Mouse (Mus musculus): Measurements from ENCODE around the gene Cox17. TPM values are rescaled to one million over a fixed set of nuclear protein-coding genes. Genes with fewer than 3 reads are reported as not detected.
A peak's percentile ranks its signal among the peaks of the same experiment; 100 is the strongest.

Cox17 gene
- polyA plus RNA-seq, 1 experiment from 2014 or later = 128 TPM

DNA sequence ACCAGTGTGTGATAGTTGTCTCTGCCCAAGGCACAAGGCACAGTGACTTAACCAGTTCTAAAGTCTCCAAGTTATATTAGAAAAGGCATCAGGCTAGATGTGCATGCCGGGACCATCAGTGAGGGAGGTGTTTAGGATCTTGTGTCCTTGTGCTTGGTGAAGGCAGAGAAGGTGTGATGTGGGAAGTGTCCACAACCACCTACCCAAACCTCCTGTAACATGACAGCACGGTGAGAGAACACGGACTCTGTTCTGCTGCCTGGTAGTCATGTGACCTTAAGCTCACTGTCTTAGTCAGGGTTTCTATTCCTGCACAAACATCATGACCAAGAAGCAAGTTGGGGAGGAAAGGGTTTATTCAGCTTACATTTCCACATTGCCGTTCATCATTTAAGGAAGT, 19.4 kb downstream of the Cox17 start:
- Histone ChIP-seq H3K4me3 (no peak overlapping the region), H3K27me3 (replicated peaks; ENCODE audit: low read depth, poor library complexity, severe bottlenecking) (no peaks in the 10 kb centered on the region), H3K27ac (replicated peaks) (no peak overlapping the region), H3K4me1 (peaks cover 34% of the 10 kb centered on the region), H3K9me3 (no peaks in the 10 kb centered on the region), H3K36me3 (replicated peaks) (no peaks in the 10 kb centered on the region)
- 94% methylated on average over 4 of the region's 4 CpGs for WGBS
- DNase-seq (ENCODE audit: low spot score) = no peak

DNA sequence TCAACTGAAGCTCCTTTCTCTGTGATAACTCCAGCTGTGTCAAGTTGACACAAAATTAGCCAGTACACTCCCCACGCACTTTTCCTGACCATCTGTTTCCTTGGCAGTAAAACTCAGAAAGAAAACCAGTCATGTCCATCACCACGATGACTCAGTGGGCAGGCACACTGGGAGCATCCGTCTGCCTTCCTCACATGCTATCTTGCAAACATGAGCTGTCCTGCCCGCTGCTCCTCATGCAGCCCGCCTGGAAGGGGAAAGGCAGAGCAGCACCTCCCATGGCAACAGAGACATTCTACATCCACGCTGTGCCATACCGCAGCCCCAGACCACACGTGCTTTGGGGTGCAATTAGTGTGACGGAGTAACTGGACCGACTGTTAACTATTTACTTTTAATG, 21.5 kb downstream of the Cox17 start:
- Histone ChIP-seq H3K4me1 (peaks cover 18% of the 10 kb centered on the region), H3K27me3 (replicated peaks; ENCODE audit: low read depth, poor library complexity, severe bottlenecking) (no peaks in the 10 kb centered on the region), H3K36me3 (replicated peaks) (no peaks in the 10 kb centered on the region), H3K4me3 (no peak overlapping the region), H3K9me3 (no peaks in the 10 kb centered on the region), H3K27ac (replicated peaks) (no peak overlapping the region)
- no peak for DNase-seq (ENCODE audit: low spot score)
- WGBS = 76% methylated on average over 10 of the region's 10 CpGs

DNA sequence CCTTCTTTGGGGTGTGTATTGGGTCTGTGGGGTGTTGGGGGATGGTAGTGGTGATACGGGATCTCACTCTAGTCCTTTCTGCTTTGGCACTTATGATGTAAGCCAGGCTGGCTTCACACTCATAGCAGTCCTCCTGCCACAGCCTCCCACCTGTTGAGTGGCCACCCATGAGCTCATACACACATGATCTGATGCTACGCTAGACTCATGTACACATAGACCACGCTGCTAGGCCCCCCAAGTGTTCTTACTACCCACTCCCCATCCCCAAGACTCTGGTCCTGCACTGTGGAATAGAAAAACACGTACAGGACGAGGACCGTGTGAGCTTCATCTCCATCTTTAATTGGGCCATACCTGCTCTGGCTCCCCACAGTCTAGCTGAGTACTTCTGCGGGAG, 22.2 kb downstream of the Cox17 start:
- 89% methylated on average over 7 of the region's 7 CpGs for WGBS
- H3K4me1 ChIP-seq = peaks cover 18% of the 10 kb centered on the region
- H3K27me3 ChIP-seq (replicated peaks; ENCODE audit: low read depth, poor library complexity, severe bottlenecking) = no peaks in the 10 kb centered on the region
- no peaks in the 10 kb centered on the region for H3K9me3 ChIP-seq
- H3K36me3 ChIP-seq (replicated peaks) = no peaks in the 10 kb centered on the region
- H3K4me3 ChIP-seq = no peak overlapping the region
- DNase-seq (ENCODE audit: low spot score) = no peak
- H3K27ac ChIP-seq (replicated peaks) = no peak overlapping the region

DNA sequence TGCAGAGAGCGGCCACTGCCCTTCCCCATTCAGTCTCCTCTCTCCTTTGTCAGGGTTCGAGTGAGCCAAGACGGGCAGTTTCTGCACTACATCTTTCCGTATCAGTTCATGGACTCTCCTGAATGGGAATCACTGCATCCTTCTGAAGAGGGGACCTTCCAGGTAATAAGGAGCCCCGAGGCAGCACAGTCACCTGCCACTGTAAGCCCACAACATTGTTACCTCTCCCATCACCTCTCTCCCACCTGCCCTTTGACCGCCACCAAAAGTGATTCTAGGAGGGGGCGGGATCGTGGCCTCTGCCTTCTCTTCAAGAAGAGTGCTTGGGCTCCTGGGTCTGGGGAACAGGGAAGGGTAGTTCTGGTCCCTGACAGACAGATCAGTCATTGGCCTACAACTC, 22.6 kb downstream of the Cox17 start:
- H3K27ac ChIP-seq (replicated peaks) = no peak overlapping the region
- H3K4me1 ChIP-seq = peaks cover 18% of the 10 kb centered on the region
- no peak for DNase-seq (ENCODE audit: low spot score)
- no peaks in the 10 kb centered on the region for H3K9me3 ChIP-seq
- H3K36me3 ChIP-seq (replicated peaks) = no peaks in the 10 kb centered on the region
- H3K27me3 ChIP-seq (replicated peaks; ENCODE audit: low read depth, poor library complexity, severe bottlenecking) = no peaks in the 10 kb centered on the region
- no peak overlapping the region for H3K4me3 ChIP-seq
- WGBS = 91% methylated on average over 8 of the region's 8 CpGs

DNA sequence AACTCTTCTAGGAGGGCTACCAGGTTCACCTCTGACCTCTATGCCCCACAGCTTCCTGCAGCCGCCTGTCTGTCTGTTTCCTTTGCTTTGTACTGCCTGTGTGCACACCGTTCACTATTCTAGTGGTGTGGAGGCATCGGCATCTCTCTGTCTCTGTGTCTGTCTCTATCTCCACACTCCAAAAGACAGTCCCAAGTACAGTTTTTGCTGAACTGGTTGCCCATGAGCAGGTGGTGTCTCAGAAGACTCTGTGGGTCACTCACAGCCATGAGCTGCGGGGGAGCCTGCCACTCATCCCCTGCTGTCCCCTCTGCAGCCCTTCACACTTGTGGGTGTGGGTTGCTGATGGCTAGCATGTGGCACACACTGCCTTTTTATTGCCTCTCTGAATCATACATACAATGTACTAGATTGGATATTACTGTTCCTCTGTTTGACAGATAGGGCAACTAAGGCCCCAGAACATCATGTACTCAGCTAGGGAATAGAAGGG, 23.2 kb downstream of the Cox17 start:
- H3K27ac ChIP-seq (replicated peaks) = 0 out of 2 replicates have a peak overlapping the region, but pooled peaks have one; percentile 35
- H3K4me3 ChIP-seq = no peak overlapping the region
- DNase-seq (ENCODE audit: low spot score) = no peak
- 76% methylated on average over 4 of the region's 4 CpGs for WGBS
- no peaks in the 10 kb centered on the region for H3K9me3 ChIP-seq
- H3K27me3 ChIP-seq (replicated peaks; ENCODE audit: low read depth, poor library complexity, severe bottlenecking) = no peaks in the 10 kb centered on the region
- no peaks in the 10 kb centered on the region for H3K36me3 ChIP-seq (replicated peaks)
- peaks cover 20% of the 10 kb centered on the region for H3K4me1 ChIP-seq

DNA sequence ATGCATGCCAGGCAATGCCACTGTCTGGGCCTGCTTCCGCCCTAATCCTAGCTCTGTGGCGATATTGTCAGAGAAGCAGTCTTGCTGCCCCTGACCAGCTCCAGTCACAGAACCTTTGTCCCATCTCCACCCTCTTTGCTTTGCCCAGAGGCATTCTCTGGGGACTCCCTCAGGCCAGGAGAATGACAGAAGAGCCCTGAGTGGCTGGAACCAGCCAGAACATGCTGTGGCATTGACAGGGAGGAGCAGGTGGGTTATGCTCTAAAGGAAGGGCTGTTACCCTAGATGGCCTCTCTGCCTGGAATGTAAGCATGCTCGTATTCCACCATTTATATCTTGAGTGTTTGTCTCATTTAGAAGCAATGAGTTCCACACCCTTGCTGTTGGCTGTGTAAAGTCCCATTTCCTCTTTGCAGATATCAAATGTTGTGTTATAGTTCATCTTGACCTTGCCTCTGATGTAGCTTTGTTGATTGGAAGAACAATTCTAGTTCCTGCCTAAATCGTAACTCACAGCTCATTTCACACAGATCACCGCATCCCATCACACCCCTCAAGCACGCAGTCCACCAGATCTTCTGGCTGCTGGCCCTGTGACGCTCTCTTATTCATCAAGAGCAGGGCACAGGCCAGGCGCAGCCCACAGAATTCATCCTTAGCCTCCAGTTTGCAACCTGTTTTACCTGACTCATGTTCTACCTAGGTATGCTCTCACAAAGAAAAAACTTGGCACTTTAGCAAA, 24.0 kb downstream of the Cox17 start:
- H3K27ac ChIP-seq (replicated peaks) = peak overlapping the region; percentile 35
- no peaks in the 10 kb centered on the region for H3K27me3 ChIP-seq (replicated peaks; ENCODE audit: low read depth, poor library complexity, severe bottlenecking)

DNA sequence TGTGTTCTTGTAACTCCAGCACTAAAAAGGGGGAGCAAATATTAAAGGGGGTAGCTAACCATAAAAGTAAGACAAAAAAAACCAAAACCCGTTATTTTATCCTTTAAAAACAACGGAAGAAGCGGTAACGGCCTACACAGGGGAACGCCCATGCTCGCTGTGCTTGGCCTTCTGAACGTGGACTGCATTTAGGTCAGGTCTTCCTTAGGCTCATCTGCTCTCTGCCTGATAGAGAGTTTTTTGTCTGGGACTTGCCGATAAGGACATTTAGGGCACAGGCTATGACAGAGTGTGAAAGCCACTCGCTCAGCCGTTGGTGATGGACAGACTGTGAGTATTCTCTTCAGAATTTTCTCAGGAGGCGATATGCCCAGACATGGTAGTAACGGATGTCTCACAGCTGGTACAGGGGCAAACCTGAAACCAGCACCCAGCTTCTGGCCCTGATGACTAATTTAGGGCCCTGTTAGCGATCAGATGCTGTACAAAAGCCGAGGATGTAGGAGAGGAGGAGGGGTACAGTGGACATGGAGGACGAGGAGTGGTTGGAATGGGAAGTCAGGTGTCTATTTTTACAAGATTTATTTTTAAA, 25.0 kb downstream of the Cox17 start:
- Histone ChIP-seq H3K4me3 (no peak overlapping the region), H3K27ac (replicated peaks) (no peak overlapping the region), H3K36me3 (replicated peaks) (no peaks in the 10 kb centered on the region), H3K27me3 (replicated peaks; ENCODE audit: low read depth, poor library complexity, severe bottlenecking) (no peaks in the 10 kb centered on the region), H3K4me1 (peaks cover 30% of the 10 kb centered on the region), H3K9me3 (no peaks in the 10 kb centered on the region)
- WGBS = 89% methylated on average over 15 of the region's 15 CpGs
- no peak for DNase-seq (ENCODE audit: low spot score)

More for the DNA sequence above, 24.0 kb downstream of the Cox17 start:
- DNase-seq (ENCODE audit: low spot score) = no peak
- H3K9me3 ChIP-seq = no peaks in the 10 kb centered on the region
- H3K4me3 ChIP-seq = no peak overlapping the region
- 85% methylated on average over 8 of the region's 8 CpGs for WGBS
- peaks cover 20% of the 10 kb centered on the region for H3K4me1 ChIP-seq
- no peaks in the 10 kb centered on the region for H3K36me3 ChIP-seq (replicated peaks)

DNA sequence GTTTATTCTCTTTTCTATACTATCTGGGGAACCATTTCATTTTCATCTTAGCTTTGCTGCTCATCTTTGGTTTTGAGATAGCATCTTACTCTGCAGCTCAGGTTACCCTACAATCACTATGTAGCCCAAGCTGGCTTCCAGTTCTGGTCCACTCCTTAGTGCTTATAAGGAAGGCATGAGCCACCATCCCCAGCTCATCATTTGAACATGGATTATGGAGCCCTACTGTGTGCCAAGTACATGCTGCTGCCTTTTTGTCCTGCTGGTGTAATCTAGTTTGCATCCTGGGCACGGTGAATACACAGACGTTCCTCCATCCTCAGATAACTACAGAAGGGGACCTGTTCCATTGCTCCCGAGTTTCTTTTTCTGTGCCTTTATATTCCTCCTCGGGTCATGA, 26.1 kb downstream of the Cox17 start:
- no peak for DNase-seq (ENCODE audit: low spot score)
- no peaks in the 10 kb centered on the region for H3K9me3 ChIP-seq
- H3K27me3 ChIP-seq (replicated peaks; ENCODE audit: low read depth, poor library complexity, severe bottlenecking) = 0 out of 2 replicates have a peak, but pooled peaks cover 3% of the 10 kb centered on the region
- no peak overlapping the region for H3K4me3 ChIP-seq
- peaks cover 34% of the 10 kb centered on the region for H3K4me1 ChIP-seq
- H3K36me3 ChIP-seq (replicated peaks) = no peaks in the 10 kb centered on the region
- WGBS = 84% methylated on average over 4 of the region's 4 CpGs
- H3K27ac ChIP-seq (replicated peaks) = no peak overlapping the region

DNA sequence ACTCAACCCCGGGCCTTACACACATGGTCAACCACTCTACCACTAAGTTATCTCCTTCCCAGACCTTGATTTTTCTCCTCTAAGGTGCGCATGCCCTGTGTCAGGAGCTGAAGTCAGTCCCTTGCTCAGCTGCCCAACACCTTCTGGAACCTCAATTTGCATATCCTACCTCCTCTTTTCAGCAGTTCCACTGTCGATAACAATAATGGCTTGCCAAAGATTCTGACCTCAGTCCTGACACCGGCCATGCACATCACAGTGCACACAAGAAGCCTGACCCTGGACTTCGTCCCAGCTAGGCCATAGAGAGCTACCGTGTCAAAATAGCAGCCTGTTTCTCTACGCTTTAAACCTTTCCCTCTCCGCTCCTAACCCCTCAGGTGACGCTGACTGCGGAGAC, 26.6 kb downstream of the Cox17 start:
- no peak for DNase-seq (ENCODE audit: low spot score)
- WGBS = 87% methylated on average over 10 of the region's 10 CpGs
- Histone ChIP-seq H3K4me1 (peaks cover 32% of the 10 kb centered on the region), H3K4me3 (no peak overlapping the region), H3K9me3 (no peaks in the 10 kb centered on the region), H3K36me3 (replicated peaks) (no peaks in the 10 kb centered on the region), H3K27ac (replicated peaks) (no peak overlapping the region), H3K27me3 (replicated peaks; ENCODE audit: low read depth, poor library complexity, severe bottlenecking) (0 out of 2 replicates have a peak, but pooled peaks cover 3% of the 10 kb centered on the region)

DNA sequence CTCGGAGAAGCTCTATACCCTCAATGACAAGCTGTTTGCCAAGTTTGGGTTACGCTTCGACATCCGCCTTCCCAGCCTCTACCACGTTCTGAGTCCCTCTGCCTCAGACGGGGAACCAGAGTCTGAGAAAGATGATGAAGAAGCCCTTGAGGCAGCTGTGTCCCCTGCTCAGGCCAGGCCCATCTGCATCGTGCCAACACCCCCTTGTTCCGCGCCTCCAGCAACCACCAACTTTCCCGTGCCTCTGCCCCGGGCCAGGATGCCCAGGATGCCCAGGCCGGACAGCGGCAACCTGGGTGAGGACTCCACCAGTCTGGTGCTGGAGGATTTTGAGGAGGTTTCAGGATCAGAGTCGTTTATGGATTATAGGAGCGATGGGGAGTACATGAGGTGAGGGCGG, 27.1 kb downstream of the Cox17 start:
- H3K36me3 ChIP-seq (replicated peaks) = no peaks in the 10 kb centered on the region
- 85% methylated on average over 16 of the region's 16 CpGs for WGBS
- no peak overlapping the region; the same call in 1 of the 2 replicates for H3K27ac ChIP-seq (replicated peaks)
- H3K4me3 ChIP-seq = peak overlapping the region; percentile 29
- H3K9me3 ChIP-seq = no peaks in the 10 kb centered on the region
- peaks cover 35% of the 10 kb centered on the region for H3K4me1 ChIP-seq
- DNase-seq (ENCODE audit: low spot score) = no peak
- H3K27me3 ChIP-seq (replicated peaks; ENCODE audit: low read depth, poor library complexity, severe bottlenecking) = 0 out of 2 replicates have a peak, but pooled peaks cover 3% of the 10 kb centered on the region

DNA sequence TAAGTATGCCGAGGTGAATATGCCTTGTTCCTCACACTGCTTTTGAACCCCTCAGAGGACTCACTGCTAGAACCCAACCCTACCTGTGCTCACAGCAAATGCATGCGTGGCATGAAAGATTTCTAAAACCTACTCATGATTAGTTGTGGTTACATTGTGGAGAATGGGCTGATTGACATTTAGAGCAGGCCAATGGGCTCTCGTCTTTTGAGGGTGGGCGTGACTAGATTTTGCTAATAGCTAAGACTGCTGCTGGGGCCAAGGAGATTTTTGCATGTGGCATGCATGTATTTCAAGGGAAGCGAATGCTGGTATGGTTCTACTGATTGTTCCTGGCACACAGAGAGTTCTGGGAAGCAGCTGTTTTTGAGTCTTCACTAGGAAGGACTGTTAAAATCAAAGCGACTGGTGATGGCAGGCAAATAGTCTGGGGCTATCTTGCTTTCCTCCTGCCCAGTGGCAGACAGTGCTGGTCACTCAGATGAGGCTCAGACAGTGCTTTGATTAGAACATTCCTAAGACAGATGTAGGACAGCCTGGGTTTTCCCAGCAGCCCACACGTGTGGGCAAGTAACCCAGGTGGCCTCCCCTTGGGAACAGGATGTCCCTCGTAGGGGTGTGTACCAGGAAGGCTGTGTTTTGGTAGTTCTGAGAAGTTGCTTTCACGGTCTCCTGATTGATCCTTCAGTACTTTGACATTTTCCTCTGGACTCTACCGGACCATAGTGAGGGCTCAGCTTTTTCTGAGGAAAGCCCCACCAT, 27.8 kb downstream of the Cox17 start:
- no peak for DNase-seq (ENCODE audit: low spot score)
- Histone ChIP-seq H3K27ac (replicated peaks) (no peak overlapping the region), H3K4me3 (peak overlapping the region; percentile 29), H3K36me3 (replicated peaks) (no peaks in the 10 kb centered on the region), H3K9me3 (no peaks in the 10 kb centered on the region), H3K27me3 (replicated peaks; ENCODE audit: low read depth, poor library complexity, severe bottlenecking) (0 out of 2 replicates have a peak, but pooled peaks cover 3% of the 10 kb centered on the region), H3K4me1 (peaks cover 38% of the 10 kb centered on the region)
- WGBS = 80% methylated on average over 10 of the region's 10 CpGs

DNA sequence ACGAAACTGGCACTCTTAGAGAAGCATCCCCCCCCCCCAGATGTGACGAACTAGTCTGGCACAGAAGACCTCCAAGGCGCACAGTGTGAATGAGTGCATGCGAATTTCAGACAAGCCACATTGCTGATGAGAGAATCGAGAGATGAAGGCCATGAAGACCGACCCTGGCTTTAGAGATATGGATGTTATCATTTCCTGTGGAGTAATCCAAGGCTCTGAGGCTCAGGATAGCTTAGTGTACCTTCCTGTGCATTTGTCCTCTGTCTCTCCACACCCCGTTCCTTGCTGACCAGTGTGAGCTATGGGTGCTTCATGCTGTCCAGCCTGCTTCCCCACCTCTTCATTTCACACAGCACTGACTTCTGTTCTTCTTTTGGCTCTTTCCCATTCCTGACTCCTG, 28.4 kb downstream of the Cox17 start:
- Histone ChIP-seq H3K4me3 (no peak overlapping the region), H3K9me3 (no peaks in the 10 kb centered on the region), H3K36me3 (replicated peaks) (no peaks in the 10 kb centered on the region), H3K4me1 (peaks cover 34% of the 10 kb centered on the region), H3K27ac (replicated peaks) (no peak overlapping the region), H3K27me3 (replicated peaks; ENCODE audit: low read depth, poor library complexity, severe bottlenecking) (0 out of 2 replicates have a peak, but pooled peaks cover 3% of the 10 kb centered on the region)
- no peak for DNase-seq (ENCODE audit: low spot score)
- 80% methylated on average over 7 of the region's 7 CpGs for WGBS

Measured in embryonic facial prominence, embryonic 10.5 days (tissue).